Mouse (Mus musculus) urinary bladder, postnatal 25 days (tissue): ENCODE measurements at regions not wholly inside any gene's neighbourhood (a gene's known extent, or its start where the extent isn't known, plus 50 kb on each side); places are given as distances from the start of the nearest gene placed in this dataset.

Experiments used
- DNase-seq: peaks from one replicate; pipeline ENCODE4 v3.0.0; 2022; ENCODE audit warnings: low spot score

DNA sequence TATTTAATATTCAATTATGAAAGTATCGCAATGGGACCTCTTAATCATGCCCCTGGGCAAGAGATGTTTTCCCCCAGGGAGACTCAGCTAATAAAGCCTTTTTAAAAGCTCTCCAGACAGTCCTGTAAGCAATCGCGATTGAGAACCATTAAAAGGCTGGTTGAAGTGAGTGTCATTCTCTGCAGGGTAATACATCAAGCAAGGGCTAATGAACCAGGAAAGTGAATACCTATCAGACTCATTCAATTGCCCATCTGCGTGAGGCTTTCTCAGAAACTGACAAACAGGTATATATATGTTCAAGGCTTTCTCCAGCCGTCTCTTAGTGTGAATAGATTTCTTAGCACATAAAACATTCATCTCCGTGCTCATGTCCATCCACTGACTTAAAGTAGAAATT lies 286.8 kb upstream of the Xrcc4 start:
- no peak for DNase-seq

DNA sequence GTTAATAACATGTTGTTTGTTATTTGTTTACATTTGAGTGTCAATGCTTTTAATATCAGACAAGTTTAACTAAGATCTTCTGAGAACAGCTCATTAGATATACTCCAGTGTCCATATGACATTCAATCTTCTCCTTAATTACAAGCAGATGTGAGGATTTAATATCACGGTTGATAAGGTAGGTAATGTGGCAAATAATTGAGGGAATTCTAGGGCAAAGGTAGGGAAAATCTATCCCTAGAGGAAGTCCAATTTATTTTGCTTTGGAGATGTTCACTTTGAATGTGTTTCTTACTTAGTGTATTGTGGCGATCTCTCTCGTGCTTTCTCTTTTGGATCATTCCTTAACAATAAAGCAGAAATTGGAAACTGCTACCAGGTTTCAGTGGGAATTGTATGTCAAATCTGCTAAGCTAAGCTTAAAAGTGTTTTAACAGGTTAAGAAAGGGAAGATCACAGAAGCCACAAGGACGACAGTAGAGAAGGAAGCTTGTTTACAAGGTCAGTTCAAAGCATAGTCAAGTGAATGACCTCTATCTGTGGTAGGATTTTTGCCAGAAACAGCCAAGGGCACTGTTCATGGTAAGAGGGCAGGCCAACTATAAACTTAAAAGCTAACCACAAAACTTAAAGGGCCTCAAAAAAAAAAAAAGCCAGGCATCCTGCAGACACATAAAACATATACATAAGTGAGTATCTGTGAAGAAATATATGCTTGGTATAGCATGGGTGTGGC lies 282.2 kb upstream of the Xrcc4 start:
- no peak for DNase-seq

GRCm38 (mm10) chr13:90370746-90371414 lies 281.5 kb upstream of the Xrcc4 start:
- DNase-seq = no peak

GRCm38 (mm10) chr13:90364518-90365027 lies 275.2 kb upstream of the Xrcc4 start:
- DNase-seq = no peak

GRCm38 (mm10) chr13:90359861-90360601 lies 270.6 kb upstream of the Xrcc4 start:
- DNase-seq = no peak

DNA sequence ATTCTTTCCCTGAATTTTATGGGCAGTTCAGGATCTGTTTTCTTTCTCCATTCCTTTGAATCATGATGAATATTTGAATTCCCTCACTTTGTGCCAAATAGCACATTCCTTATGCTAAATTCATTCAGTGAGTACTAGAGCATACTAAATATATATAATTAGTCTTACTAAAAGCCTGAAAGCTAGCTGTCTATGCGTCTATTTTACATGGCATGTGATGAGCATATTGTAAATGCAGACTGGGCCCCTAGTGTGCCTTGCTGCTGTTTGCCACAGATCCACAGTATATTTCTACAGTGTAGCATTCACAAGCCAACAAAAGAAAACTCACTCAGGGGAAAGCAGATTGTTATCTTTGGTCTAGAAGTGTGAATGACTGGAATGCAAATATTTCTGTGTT lies 268.7 kb upstream of the Xrcc4 start:
- no peak for DNase-seq

DNA sequence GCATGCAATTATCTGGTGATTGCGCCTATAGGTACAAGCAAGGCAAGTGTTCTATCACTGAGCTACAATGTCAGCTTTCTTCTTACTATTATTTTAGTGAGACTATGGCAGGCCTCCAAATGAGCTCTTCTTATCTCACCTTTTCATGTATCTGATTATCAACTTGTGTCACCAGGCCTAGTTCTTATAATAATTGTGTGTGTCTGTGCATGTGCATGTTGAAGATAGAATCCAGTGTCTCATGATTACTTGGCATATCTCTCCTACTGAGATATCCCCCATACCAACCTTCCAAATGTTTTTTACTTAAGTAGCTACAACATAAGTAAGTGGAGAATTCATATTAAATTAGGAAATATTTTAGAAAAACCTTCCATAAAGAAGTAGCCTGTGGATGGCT lies 266.2 kb upstream of the Xrcc4 start:
- no peak for DNase-seq

- DNase-seq = no peak
These were observed 253.4 kb upstream of the Xrcc4 start for GRCm38 (mm10) chr13:90342823-90343222.

GRCm38 (mm10) chr13:90341597-90342212 lies 252.3 kb upstream of the Xrcc4 start:
- no peak for DNase-seq

- DNase-seq = no peak
These were observed 251.3 kb upstream of the Xrcc4 start for GRCm38 (mm10) chr13:90340647-90341160.

DNA sequence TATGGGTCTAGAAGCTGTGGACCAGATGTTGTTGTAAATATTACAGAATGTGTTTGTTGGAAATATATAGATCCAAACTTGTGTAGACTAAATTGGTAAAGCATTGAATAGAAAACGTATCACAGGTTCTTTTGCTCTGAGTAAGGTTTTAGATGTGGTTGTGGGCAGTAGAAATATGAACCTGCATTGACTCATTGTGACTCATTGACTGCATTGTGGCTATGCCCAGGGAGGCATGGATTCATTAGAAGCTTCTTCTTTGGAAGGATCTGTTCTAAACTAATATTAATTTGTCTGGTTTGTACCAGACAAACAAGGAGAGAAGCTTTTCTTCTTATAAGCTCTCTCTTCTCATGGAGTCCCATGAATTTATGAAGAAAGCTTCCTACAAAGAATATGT lies 248.2 kb upstream of the Xrcc4 start:
- DNase-seq = no peak

DNA sequence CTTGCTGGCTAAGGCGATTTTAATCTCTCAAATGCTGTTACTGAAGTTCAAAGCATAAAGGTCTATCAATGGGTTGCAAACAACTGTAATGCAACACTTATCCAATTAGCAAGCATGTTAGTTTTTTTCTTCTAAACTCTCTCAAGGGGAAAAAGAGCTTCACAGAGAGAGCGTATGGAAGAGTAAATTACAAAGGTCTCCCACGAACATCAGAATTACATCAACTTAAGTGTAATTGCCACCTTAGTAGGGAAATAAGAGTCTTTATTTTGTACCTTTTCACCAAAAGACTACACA lies 246.3 kb upstream of the Xrcc4 start:
- DNase-seq = no peak

GRCm38 (mm10) chr13:90334934-90335740 lies 245.7 kb upstream of the Xrcc4 start:
- no peak for DNase-seq

DNA sequence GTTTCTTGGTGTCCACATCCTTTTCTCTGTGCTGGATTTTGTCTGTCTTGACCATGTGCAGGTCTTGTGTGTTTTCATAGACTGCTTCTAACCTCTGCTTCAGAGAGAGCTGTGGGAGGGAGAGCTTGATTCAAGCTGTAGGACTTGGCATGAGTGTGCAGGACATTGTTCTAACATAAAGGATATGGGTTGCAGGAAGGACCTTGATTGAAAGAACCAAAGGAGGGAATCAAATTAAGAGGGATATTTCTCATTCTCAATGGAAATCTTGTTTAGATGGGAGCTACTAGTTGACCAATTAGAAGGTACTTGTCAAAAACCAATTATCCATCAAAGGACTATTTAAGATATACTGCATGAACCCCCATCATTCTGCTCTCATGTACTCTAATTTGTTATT lies 244.9 kb upstream of the Xrcc4 start:
- DNase-seq = no peak

DNA sequence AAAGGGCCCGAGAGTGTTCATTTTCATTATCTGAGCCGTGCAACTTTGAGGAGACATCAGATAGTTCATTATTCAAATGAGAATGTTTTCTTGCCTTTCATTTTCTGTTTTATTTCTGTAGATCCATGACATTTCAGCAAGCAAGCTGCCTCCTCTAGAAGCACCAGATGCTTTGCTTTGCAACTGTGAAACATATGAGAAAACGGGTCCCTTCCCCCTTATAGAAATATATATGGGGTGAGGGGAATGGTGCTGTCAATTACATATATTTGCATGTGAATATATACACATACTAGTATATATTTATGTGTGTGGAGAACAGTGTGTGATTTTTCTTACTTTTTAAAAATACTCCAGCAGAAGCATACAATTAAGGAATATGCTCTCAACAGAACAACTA lies 235.8 kb upstream of the Xrcc4 start:
- no peak for DNase-seq

DNA sequence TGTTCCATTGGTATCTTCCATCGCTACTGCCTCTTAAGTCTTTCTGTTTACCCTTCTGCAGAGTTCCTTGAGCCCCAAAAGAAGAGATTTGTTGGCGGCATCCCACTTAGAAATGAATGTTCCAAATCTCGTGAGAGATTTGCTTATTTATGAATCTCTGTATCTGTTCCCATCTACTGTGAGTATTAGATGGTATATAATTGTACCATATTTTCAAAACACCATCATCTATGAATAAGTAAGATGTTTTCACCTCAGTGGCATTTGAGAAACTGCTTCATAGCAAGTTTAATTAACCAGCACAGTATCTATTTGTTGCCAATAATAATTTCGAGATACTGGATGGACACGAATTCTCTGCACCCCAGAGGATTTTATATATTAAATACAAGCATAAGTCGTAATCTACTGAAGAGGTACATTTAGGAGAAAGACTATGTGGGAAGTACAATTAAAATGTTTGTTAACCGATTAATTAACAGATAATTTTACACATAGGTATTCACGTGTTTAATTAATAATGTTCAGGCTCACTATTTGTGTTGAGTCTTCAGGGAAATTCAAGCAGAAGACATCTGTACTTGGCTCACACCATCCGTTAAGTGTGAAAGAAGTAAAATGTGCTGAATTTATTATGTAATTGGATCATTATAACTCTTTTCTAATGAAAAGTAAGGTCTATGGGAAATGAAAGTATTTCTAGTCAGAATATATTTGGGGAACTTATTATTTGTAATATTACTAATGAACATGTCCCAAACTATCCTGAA lies 224.0 kb upstream of the Xrcc4 start:
- DNase-seq = no peak

GRCm38 (mm10) chr13:90310482-90310881 lies 221.1 kb upstream of the Xrcc4 start:
- no peak for DNase-seq

DNA sequence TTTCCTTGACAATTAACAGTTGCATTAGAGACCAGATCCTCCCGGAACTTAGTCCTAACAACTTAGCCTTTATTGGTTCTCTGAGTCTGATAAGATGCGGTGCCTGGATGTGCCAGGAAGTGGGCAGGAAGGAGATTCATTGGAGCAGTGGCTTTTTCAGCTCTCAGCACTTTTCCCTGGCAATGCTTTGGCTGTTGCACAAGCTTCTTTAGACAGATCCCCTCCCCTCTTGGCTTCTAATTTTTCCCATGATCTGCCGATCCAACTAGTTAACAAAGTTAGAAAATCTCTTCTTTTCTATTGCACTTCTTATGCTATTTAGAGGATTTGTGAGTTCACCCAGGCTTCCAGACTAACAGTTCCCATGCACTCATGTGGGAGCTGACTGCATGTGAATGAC lies 211.1 kb upstream of the Xrcc4 start:
- no peak for DNase-seq

GRCm38 (mm10) chr13:90294648-90295007 lies 205.2 kb upstream of the Xrcc4 start:
- no peak for DNase-seq

- no peak for DNase-seq
These were observed 204.6 kb upstream of the Xrcc4 start for GRCm38 (mm10) chr13:90293697-90294647.
